Mouse (Mus musculus) adrenal gland, postnatal 0 days (tissue): Measurements from ENCODE around the gene 1700040F15Rik. TPM values are rescaled to one million over a fixed set of nuclear protein-coding genes. Genes with fewer than 3 reads are reported as not detected.

ENCODE experiments used
- polyA plus RNA-seq: library from polyadenylated mRNA; unstranded; fragments of >200 nt; fragmentation: Nextera tagmentation; extraction: Ambion mirVana; gene quantifications from 2 replicates; pipeline ENCODE4 v1.2.1, GENCODE M21; 2015

Gene 1700040F15Rik
- polyA plus RNA-seq, result not detected in 2 replicates

GRCm38 (mm10) chrY:61101947-61102346, at the start of gene 1700040F15Rik:
TSS of gene 1700040F15Rik (plus strand) at chrY:61102247.

